Mouse (Mus musculus): ENCODE measurements around the gene Zfp600.
"Not testable (repeated sequence)": the region's sequence is repeated elsewhere in the genome, so short reads cannot be mapped to it uniquely, and the experiment has no call there.

Gene Zfp600

DNA sequence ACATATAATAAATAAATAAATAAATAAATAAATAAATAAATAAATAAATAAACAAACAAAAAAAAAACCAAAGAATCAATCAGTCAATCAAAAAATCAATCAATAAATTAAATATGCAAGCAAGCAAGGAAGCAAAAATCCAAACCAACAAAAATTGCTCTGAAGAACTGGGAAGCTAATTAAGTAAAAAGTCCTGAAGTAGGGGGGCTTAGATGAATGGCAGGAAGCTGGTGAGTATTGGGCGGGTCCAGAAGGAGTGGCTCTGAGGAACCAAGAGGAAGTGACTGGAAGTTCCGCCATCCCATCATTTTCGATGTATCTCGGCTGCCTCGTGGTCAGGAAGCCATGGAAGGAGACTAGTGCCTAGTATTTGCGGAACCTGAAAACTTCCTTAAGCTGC is at the start of gene Zfp600:
TSS of gene Zfp600 (plus strand) at position 301 of the 400 bp plus-strand sequence.
- not testable (repeated sequence) for DNase-seq

DNA sequence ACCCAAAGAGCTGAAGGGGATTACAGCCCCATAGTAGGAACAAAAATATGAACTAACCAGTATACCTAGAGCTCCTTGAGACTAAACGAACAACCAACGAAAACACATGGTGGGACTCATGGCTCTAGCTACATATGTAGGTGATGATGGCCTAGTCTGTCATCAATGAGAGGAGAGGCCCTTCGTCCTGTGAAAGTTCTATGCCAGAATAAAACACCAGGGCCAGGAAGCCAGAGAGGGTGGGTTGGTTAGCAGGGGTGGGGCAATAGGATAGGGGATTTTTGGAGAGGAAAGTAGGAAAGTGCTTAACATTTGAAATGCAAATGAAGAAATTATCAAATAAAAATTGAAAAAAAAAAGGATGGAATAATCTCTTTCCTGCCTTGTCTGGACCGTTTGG is 6.3 kb downstream of the Zfp600 start:
- not testable (repeated sequence) for DNase-seq

DNA sequence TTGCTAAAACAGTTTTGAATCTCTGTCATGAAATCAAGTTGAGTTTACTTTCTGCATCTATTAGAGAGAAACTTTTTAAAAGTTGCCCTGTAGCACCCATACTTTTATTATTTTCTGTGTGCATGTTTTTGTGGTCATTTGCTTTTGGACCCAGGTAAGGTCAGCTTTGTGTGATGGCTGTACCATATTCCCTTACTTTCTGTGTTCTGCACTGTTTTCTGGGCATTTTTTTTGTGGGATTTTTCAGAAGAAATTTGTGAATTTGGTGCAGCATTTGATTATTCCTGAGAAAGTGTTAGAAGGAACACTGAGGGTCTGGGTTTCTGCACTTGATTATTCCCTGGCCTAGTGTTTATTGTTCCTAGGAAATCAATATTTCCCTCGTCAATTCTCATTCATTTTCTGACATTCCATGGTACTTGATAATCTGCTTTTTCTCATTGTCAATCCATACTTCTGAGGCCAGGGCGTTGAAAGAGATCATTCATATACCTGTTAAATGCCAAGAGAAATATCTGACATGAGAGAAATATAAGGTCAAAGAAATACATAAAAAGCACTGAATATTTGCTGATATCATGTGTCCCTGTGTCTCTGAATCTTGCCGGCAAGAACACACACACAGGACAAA is 10.7 kb downstream of the Zfp600 start:
- not testable (repeated sequence) for DNase-seq

DNA sequence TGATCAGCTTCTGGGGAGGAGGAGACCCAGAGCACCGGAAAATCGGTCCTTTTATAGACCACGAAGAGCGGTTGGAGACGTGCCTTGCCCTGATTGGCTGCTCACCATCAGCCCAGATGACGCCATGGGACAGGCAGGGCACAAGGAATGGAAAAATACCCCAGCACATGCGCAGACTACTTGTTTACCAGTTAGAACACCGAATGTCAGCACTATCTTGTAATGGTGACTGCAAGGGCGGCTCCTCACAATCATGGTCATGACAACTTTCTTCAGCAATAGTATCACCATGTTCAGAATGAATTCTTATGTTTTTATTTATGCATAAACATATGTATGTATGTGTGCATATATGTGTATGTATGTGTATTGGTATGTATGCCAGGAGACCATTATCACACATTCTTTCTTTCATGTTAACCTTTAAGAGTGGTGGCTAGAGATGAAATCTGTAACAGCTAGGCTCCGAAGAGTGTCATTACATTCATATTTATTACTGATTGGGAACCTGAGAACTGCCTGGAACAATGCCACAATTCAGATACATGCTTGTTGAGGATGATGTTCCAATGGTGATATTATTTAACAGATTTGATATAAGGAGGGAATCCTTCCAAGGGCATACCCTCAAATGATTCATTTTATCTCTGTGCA is 11.4 kb downstream of the Zfp600 start:
- DNase-seq: not testable (repeated sequence)

DNA sequence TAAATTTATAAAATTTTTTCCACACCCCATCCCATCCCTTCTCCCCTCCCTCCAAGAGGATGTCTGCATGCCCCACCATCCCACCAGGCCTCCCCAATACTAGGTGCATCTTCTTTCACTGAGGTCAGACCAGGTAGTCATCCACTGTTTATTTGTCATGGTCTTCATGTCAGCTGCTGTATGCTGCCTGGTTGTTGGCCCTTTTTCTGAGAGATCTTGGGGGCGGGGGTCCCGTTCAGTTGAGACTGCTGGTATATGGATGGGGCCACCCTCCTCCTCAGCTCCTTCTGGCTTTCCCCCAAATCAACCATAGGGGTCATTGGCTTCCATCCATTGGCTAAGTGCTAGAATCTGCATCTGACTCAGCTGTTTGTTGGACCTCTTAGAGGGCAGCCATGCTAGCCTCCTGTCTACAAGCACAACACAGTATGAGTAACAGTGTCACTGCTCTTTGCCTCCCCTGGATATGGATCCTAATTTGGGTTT is 12.1 kb downstream of the Zfp600 start:
- DNase-seq: not testable (repeated sequence)

DNA sequence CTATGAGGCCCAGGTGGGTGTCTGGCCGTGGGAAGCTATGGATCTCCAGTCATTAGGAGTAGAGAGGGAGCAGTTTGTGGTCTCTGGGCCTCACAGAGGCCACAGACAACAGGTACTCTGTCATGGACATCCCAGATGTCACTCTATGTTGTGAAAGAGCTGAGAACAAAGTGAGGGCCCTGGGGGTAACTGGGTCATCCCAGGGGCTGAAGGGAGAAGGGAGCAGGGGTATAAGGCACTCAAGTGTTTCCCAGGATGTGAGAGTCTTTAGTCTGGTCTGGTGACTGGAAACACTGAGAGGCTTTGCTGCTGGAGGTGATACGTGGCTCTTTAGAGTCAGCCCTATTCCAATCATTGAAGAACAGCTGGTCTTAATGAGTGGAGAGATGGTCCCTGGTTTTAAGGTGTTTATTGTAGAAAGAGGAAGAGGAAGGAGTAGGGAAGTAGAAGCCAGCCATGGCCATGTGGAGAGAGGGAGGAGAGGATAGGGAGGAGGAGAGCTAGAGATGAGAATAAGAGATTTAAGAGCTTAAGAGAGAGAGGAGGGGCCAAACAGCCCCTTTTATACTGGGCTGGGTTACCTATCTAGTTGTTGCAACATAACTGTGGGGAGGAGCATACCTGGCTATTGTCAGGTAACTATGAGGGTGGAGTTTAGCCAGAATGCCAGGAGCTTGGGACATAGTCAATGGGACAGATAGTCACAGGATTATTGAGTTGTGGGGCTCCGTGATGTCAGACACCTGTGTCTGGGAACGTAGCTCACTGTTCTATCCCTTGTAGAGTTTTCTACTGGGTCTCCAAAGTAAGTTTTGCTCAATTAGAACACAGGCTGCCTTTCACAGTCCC is 17.0 kb downstream of the Zfp600 start:
- DNase-seq: not testable (repeated sequence)

DNA sequence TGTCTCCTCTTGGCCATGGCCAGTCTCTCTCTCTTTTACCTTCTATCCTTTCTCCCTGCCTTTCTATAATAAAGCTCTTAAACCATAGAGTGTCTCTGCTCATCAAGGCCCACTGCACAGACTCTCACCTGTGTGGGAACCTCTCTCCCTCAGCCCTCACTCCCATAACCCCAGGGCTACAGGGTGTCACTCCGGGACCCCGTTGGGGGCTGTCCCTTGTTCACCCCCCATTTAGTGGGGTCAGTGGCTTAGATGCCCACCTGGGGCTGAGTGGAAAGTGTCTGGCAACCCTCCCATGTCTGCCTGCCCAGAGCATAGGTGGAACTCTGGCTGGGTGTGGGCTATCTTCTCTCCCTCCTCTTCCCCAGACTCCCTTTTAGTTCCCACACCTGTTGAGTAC is 47.7 kb downstream of the Zfp600 start:
- not testable (repeated sequence) for DNase-seq

DNA sequence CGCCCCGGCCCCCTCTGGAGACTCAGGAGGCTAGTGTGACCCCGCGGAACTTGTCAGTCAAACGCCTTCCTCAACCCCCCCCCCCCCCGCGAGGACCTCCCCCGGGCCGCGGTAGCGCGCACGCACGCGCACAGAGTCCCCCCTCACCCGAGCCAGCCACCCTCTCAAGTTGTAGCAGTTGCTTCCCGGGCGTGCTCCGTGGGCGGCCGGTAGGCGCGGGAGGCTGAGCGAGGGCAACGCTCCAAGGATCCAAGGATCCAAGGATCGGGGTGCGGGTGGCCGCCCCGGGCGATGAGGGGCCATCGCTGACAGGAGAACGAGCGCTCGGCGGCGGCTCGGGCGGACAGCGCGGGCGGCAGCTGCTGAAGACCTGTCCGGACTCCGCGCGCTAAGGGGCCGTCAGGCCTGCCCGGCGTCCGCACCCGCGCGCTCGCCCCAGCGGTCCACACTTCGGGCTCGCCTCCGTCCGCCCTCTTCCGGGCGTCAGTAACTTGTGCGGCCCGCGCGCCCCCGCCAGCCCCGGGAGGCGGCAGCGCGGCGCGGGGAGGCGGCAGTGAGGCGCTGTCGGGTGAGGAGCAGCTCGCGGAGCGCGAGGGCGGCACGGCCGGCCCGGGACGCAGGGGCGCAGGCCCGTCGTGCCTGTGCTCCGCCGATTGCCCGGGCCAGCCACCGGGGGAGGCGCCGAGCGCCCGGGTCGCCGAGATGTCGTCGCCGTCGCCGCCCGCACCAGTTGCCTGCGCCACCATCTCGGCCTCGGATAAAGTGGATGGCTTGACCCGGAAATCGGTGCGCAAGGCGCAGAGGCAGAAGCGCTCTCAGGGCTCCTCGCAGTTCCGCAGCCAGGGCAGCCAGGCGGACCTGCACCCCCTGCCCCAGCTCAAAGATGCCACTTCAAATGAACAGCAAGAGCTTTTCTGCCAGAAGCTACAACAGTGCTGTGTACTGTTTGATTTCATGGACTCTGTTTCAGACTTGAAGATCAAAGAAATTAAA is 82.9 kb downstream of the Zfp600 start:
- not testable (repeated sequence) for DNase-seq

DNA sequence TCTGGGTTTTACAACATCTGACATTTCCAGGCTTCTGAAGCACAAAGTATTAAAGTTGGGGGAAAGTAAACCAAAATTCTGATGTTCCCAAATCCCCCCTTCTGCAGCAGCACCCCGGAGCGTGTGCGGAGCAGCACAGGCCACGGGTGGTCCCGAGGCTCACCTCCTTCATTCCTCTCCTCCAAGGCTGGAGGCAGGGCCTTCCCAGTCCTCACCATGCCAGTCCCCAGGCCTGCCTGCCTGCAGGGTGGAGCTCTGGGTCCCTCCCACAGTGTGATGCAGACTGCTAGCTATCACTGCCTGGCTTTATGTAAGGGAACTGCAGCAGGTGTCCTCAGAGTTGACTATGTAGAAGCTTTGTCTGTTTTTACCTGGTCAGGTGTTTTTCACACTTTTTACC is 85.5 kb downstream of the Zfp600 start:
- DNase-seq: not testable (repeated sequence)

All from embryo, embryonic 11 days (tissue).